Mouse (Mus musculus) thymus, postnatal 0 days (tissue): Measurements from ENCODE around the gene Hist1h1d. TPM values are rescaled to one million over a fixed set of nuclear protein-coding genes. Genes with fewer than 3 reads are reported as not detected.
"Not testable (repeated sequence)": the region's sequence is repeated elsewhere in the genome, so short reads cannot be mapped to it uniquely, and the experiment has no call there.

Source experiments
- DNase-seq: peaks from one replicate; pipeline ENCODE4 v3.0.0-alpha.2; 2015; ENCODE audit warnings: low spot score
- polyA plus RNA-seq: library from polyadenylated mRNA; unstranded; fragments of >200 nt; fragmentation: Nextera tagmentation; extraction: Ambion mirVana; gene quantifications from 2 replicates; pipeline ENCODE4 v1.2.1, GENCODE M21; 2015

The Hist1h1d gene
- polyA plus RNA-seq, 1 experiment from 2014 or later = 1.3 TPM

- peak; percentile 95 for DNase-seq
Measured at GRCm38 (mm10) chr13:23543965-23544786, 8.9 kb upstream of the Hist1h1d start, which contains the start of gene Hist1h3f. Hist1h3f (plus strand) TSS chr13:23544052.

GRCm38 (mm10) chr13:23544787-23545120 is 8.3 kb upstream of the Hist1h1d start:
- DNase-seq = not testable (repeated sequence)

GRCm38 (mm10) chr13:23546694-23547093 is 6.4 kb upstream of the Hist1h1d start:
- no peak for DNase-seq

- peak; percentile 33 for DNase-seq
Measured at GRCm38 (mm10) chr13:23550761-23551145, 2.3 kb upstream of the Hist1h1d start.

GRCm38 (mm10) chr13:23551146-23551834 is 1.8 kb upstream of the Hist1h1d start, which contains the start of gene Hist1h4f:
Hist1h4f (minus strand) TSS chr13:23551648.
- DNase-seq = peak; percentile 93

- DNase-seq = no peak
Measured at GRCm38 (mm10) chr13:23551931-23552914, 839 bp upstream of the Hist1h1d start.

GRCm38 (mm10) chr13:23554393-23554792 is 1.3 kb downstream of the Hist1h1d start:
- no peak for DNase-seq

GRCm38 (mm10) chr13:23554925-23555838 is 2.1 kb downstream of the Hist1h1d start:
- peak; percentile 93 for DNase-seq

GRCm38 (mm10) chr13:23555839-23556416 is 2.9 kb downstream of the Hist1h1d start:
- DNase-seq = peak; percentile 88

GRCm38 (mm10) chr13:23556906-23557305 is 3.8 kb downstream of the Hist1h1d start:
- DNase-seq = no peak

GRCm38 (mm10) chr13:23560699-23561098 is 7.6 kb downstream of the Hist1h1d start:
- not testable (repeated sequence) for DNase-seq

- not testable (repeated sequence) for DNase-seq
Measured at GRCm38 (mm10) chr13:23561531-23561882, 8.4 kb downstream of the Hist1h1d start.

- DNase-seq = peak; percentile 97
Measured at GRCm38 (mm10) chr13:23561883-23562659, 9.0 kb downstream of the Hist1h1d start, which contains the start of gene Hist1h3e. Hist1h3e (minus strand) TSS chr13:23562369.

- peak; percentile 65 for DNase-seq
Measured at GRCm38 (mm10) chr13:23562699-23563462, 9.8 kb downstream of the Hist1h1d start.

GRCm38 (mm10) chr13:23564482-23564881 is 11.4 kb downstream of the Hist1h1d start:
- no peak for DNase-seq

GRCm38 (mm10) chr13:23570261-23571021 is 17.4 kb downstream of the Hist1h1d start:
- DNase-seq = peak; percentile 44

- DNase-seq = peak; percentile 94
Measured at GRCm38 (mm10) chr13:23571022-23571503, 18.0 kb downstream of the Hist1h1d start, which contains the start of the genes Hist1h2ae and Hist1h2bg. Hist1h2ae (minus strand) TSS chr13:23571220. Hist1h2bg (plus strand) TSS chr13:23571396.
